In the genomic region with DNA sequence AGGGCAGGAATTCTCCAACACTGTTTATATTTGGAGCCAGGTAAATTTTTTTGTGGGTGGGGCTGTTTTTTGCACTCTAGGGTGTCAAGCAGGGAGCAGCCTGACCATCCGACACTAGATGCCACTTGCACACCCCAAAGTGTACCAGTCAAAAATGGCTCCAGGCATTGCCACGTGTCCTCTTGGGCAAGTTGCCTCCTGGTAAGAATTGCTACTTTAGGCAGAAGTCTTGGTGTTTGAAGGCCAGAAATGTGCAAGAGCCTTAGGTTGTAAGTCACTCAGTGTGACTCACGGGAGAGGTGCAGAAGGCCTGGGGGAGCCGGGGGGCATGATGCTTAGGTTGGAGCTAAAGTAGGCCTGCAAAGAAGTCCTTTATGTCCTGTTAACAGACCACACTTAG, we compare ENCODE assay signal across 25 mouse cellular contexts. TPM values are rescaled to one million over a fixed set of nuclear protein-coding genes. Genes with fewer than 3 reads are reported as not detected.
DNase-seq lines count a peak whose midpoint lies in the region; ATAC-seq and TF ChIP-seq lines count a peak whose summit lies in the region.
"Had no signal": no experiment of that assay in that cellular context is flagged by ENCODE, and none has a peak within 500 bp of the region (broad histone marks: within the 10 kb centered on the region; RNA-seq: fewer than 3 reads in every experiment).

No protein-coding gene starts in this region.

- H3K27ac ChIP-seq in gastrocnemius, adult 2 months, result peak overlapping the region; percentile 96
- H3K27ac ChIP-seq in heart, embryonic 15.5 days, result peak overlapping the region; percentile 38; the same call in 1 of the 2 replicates
- no peak overlapping the region for H3K27ac ChIP-seq in limb, embryonic 13.5 days
- no peak overlapping the region for H3K27ac ChIP-seq in limb, embryonic 10.5 days
- H3K27ac ChIP-seq: embryonic facial prominence, embryonic 15.5 days; forebrain, embryonic 10.5 days; forebrain, embryonic 15.5 days; hindbrain, embryonic 10.5 days had no signal

- DNase-seq in adrenal gland, postnatal 14 days, result peak; percentile 37
- DNase-seq in adrenal gland, adult 2 months, result no peak
- peak; percentile 72 for DNase-seq in gastrocnemius, adult 2 months
- DNase-seq in gastrocnemius, postnatal 4 days (ENCODE audit: low spot score in 2 of 2), result no peak
- no peak for DNase-seq in heart, adult 18-20 months
- no peak for DNase-seq in limb, embryonic 10.5 days (ENCODE audit: low spot score)
- DNase-seq: adrenal gland, postnatal 25 days; B cell, adult 2 months; cerebellum, adult 18-20 months; cerebellum, adult 9-11 months; cerebellum, postnatal 36 days; heart, postnatal 14 days; kidney, adult 18-20 months had no signal

- H3K9ac ChIP-seq in heart, embryonic 15.5 days, result no peak overlapping the region
- H3K9ac ChIP-seq in limb, embryonic 13.5 days, result no peak overlapping the region
- H3K9ac ChIP-seq: embryonic facial prominence, embryonic 15.5 days; forebrain, embryonic 15.5 days; heart, embryonic 12.5 days had no signal

- WGBS in heart, embryonic 15.5 days, result 82% methylated on average over 4 of the region's 4 CpGs
- 89% methylated on average over 4 of the region's 4 CpGs for WGBS in limb, embryonic 13.5 days
- WGBS in limb, embryonic 10.5 days, result 95% methylated on average over 4 of the region's 4 CpGs

- peaks cover 85% of the 10 kb centered on the region for H3K4me1 ChIP-seq in heart, embryonic 15.5 days (replicated peaks)
- peaks cover 68% of the 10 kb centered on the region for H3K4me1 ChIP-seq in limb, embryonic 13.5 days
- H3K4me1 ChIP-seq in limb, embryonic 10.5 days, result no peaks in the 10 kb centered on the region

- H3K9me3 ChIP-seq in heart, embryonic 15.5 days (replicated peaks), result no peaks in the 10 kb centered on the region
- H3K9me3 ChIP-seq in limb, embryonic 13.5 days, result no peaks in the 10 kb centered on the region
- H3K9me3 ChIP-seq in limb, embryonic 10.5 days (replicated peaks), result no peaks in the 10 kb centered on the region
- H3K9me3 ChIP-seq: embryonic facial prominence, embryonic 15.5 days; forebrain, embryonic 10.5 days; forebrain, embryonic 15.5 days; G1E; heart, embryonic 12.5 days; hindbrain, embryonic 10.5 days had no signal

- peak overlapping the region; percentile 71 for H3K4me3 ChIP-seq in gastrocnemius, adult 2 months
- no peak overlapping the region for H3K4me3 ChIP-seq in heart, embryonic 15.5 days
- H3K4me3 ChIP-seq in limb, embryonic 13.5 days, result no peak overlapping the region
- H3K4me3 ChIP-seq in limb, embryonic 10.5 days, result no peak overlapping the region
- H3K4me3 ChIP-seq: embryonic facial prominence, embryonic 15.5 days; erythroblast, embryonic 14.5 days; forebrain, embryonic 10.5 days; forebrain, embryonic 15.5 days; heart, embryonic 12.5 days; hindbrain, embryonic 10.5 days had no signal

- H3K4me2 ChIP-seq in heart, embryonic 15.5 days, result no peak overlapping the region
- H3K4me2 ChIP-seq in limb, embryonic 13.5 days (replicated peaks), result peak overlapping the region; percentile 12; the same call in 1 of the 2 replicates
- H3K4me2 ChIP-seq: embryonic facial prominence, embryonic 15.5 days; forebrain, embryonic 15.5 days; heart, embryonic 12.5 days had no signal

- ATAC-seq in heart, embryonic 15.5 days (replicated peaks; ENCODE audit: insufficient number of reproducible peaks, insufficient read depth, low FRiP score, low read depth), result no peak
- ATAC-seq in limb, embryonic 13.5 days (ENCODE audit: low FRiP score, low read depth), result no peak
- ATAC-seq: CD4-positive, CD25-positive, alpha-beta regulatory T cell, adult 4 months; forebrain, embryonic 15.5 days; hindbrain, embryonic 16.5 days; inflammation-experienced regulatory T-cells, adult 6 months had no signal

- intact Hi-C loops in gastrocnemius, adult 2 months (cut with DNase I), result no loop called here

- no peaks in the 10 kb centered on the region for H3K27me3 ChIP-seq in heart, embryonic 15.5 days
- H3K27me3 ChIP-seq in limb, embryonic 13.5 days, result no peaks in the 10 kb centered on the region
- no peaks in the 10 kb centered on the region for H3K27me3 ChIP-seq in limb, embryonic 10.5 days (ENCODE audit: low read depth, poor library complexity, severe bottlenecking)
- H3K27me3 ChIP-seq: embryonic facial prominence, embryonic 15.5 days; forebrain, embryonic 15.5 days; heart, embryonic 12.5 days had no signal

- no peak for TF ChIP-seq CTCF in gastrocnemius, adult 2 months (IDR thresholded peaks at IDR 0.05)

- peaks cover 62% of the 10 kb centered on the region for H3K36me3 ChIP-seq in heart, embryonic 15.5 days
- peaks cover 79% of the 10 kb centered on the region for H3K36me3 ChIP-seq in limb, embryonic 13.5 days
- H3K36me3 ChIP-seq in limb, embryonic 10.5 days, result peaks cover 98% of the 10 kb centered on the region

RNA-seq across cellular contexts. Expression of a gene that starts 35.6 kb away (rescaled TPM):
- total RNA-seq in adrenal gland, postnatal 14 days (2021), result 490 and 493 TPM in 2 replicates
- total RNA-seq in adrenal gland, adult 2 months (2021), result 100 to 1,000 TPM; 393 to 436 TPM
- 139 and 169 TPM in 2 replicates for polyA plus RNA-seq in adrenal gland, adult 2 months (2012; rRNA removed)
- 100 to 1,000 TPM; 273 to 325 TPM for total RNA-seq in gastrocnemius, adult 2 months (2021)
- 100 to 1,000 TPM; 884 to 908 TPM for total RNA-seq in gastrocnemius, postnatal 4 days (2021)
- 450 and 481 TPM in 2 replicates for polyA plus RNA-seq in heart, embryonic 15.5 days (2015; fragmentation: Nextera tagmentation; extraction: Ambion mirVana)
- 100 to 1,000 TPM; 343 to 345 TPM for total RNA-seq in heart, adult 18-20 months (2021)
- polyA plus RNA-seq in limb, embryonic 13.5 days (2015; fragmentation: Nextera tagmentation; extraction: Ambion mirVana), result 754 and 779 TPM in 2 replicates
- 565 and 690 TPM in 2 replicates for polyA plus RNA-seq in limb, embryonic 10.5 days (2016; fragmentation: Nextera tagmentation; extraction: Ambion mirVana)

Comparison
In these comparisons a context has a peak if more than half of its experiments do, and no peak if none do; other contexts are left out.
1. DNase-seq: peak in adrenal gland, postnatal 14 days (single experiment) and gastrocnemius, adult 2 months (single experiment); none in adrenal gland, adult 2 months (single experiment), gastrocnemius, postnatal 4 days (0 of 2), heart, adult 18-20 months (0 of 2) and limb, embryonic 10.5 days (single experiment).
2. H3K27ac ChIP-seq: peak in gastrocnemius, adult 2 months (single experiment) and heart, embryonic 15.5 days (single experiment); none in limb, embryonic 13.5 days (single experiment) and limb, embryonic 10.5 days (single experiment).